Mouse (Mus musculus): ENCODE measurements around the gene Gpr137c.

Gene Gpr137c

DNA sequence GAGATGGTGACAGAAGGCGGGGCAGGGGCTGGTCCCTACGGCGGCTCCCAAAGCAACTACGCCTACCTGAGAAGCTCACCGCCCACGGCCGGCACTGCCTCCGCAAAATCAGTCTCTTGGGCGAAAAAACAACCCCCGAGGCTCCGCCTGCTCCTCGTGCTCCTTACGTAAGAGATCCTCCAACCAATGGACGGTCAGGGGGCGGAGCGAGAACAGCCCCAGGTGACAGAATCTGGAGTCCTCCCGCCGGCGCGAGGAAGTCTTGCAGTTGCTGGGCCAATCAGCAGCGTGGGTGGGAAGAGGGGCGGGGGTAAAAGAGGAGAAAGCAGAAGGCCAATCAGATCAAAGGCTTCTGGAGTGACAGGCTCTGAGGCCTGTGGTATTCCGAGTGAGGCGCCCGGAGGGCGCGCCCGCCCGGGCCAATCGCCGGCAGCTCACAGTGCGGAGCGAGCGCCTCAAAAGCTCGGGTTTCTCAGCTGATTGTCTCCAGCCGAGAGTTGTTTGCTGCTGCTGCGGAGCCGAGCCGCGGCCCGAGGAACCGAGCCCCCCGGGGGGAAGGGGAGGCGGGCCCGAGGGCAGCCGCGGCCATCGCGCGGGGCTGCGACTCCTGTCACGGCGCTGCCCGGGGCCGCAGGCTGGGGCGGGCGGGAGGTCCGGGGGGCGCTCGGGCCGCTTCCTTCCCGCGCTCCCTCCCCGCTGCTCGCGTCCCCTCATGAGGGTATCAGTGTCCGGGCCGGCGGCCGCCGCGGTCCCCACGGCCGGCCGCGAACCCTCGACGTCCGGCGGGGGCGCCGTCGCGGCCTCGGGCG is at the start of gene Gpr137c:
Gene Gpr137c, plus strand, starts transcription at position 437 of the 809 bp plus-strand sequence.
- peak; percentile 99 for DNase-seq

DNA sequence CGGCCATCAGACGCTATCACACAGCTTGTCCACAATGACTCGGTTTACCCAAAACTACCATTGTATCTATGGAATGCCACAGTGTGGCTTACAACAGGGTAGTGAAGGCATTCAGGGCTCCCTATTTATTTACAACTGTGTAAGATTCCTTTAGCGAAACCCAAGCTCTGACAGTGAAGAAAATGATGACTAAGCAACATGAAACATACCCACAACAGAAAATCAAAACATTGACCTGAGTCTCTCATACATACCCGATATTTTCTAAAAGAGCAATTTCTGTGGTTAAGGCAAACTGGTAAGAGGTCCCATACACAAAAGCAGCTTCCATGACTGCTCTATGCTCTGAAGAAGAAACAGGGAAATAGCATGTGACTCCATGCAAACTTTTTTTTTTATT is 47.3 kb upstream of the Gpr137c start:
- no peak for DNase-seq

DNA sequence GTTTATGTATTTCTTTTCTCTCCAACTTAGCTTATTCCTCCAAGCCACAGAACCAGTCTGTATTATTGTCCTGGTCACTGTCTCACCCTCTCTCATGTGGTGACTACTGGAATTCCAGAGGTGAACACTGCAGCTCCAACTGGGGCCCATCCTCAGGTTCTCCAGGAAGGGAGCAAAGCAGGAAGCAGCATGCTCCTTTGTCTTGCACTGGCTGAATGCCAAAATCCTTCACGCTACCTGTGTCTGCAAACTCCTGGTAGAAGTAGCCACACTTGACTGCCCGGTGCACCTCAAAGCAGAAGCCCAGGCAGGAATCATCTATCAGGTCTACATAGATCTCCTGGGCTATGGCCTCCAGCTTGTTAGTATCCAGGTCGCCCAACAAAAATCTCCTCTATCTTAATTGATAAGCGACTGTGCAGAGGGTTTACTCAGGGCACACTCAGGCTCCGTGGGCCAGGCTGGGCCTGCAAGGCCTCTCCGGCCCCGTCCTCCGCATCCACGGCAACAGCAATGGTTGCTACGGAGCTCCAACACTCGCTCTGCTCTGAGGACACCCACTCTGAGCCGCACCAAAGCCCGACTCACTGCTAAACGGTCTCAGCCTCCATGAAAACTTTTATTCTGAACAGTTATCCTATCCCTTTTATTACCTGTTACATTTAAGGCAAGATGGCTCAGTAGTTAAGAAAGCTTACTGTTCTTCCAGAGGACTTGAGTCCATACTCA is 44.3 kb upstream of the Gpr137c start:
- DNase-seq, result peak; percentile 21

- DNase-seq, result no peak
Measured at GRCm38 (mm10) chr14:45179186-45179585, 40.3 kb upstream of the Gpr137c start.

DNA sequence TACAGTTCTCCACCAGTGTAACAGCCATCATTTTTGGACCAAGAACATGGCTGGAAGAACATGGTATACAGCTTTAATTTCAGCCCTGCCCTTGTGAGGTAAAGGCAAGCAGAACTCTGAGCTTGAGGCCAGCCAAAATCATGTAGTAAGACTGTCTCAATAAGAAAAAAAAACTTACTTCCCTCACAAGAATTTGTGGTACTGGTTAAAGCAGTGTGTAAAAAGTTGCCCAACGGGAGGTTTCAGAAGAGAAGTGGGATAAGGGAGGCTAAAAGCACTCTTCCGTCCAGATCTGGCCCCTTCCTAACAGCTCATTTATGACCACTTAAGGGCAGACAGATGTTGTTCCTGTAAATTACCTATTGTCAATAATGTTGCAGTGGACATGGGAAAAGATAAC is 39.9 kb upstream of the Gpr137c start:
- DNase-seq, result no peak

- no peak for DNase-seq
Measured at GRCm38 (mm10) chr14:45181611-45182010, 37.9 kb upstream of the Gpr137c start.

DNA sequence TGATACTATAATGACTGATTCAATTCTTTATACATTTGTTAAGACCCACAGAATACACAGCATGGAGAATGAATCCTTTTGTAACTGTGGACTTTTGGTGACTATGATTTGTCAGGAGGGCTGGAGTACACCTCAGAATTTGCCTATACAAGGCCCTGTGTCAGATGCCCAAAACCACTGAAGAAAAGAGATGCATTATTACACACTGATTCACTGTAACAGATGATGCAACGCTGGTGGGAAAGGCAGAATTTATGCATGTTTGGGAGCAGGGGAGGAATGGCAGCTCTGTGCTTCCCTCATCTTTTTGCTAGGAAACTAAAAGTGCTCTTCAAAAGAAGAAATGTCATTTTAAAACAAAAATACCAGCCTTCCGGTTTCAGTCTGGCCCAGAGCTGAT is 28.5 kb upstream of the Gpr137c start:
- no peak for DNase-seq

DNA sequence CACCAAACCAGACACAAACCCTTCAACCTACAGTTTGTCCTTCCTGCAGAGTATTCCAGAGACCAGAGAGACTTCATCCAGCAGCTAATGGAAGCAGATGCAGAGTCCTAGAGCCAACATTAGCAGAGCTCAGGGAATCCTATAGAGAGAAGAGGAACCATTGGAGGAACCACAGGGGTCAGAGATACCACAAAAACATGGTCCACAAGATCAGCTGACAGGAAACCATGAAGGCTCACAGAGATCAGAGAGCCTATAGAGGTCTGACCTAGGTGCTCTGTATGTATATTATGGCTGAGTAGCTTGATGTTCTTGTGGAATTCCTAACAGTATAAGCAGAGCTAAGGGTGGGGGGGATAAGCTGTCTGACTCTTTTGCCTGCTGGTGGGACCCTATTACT is 18.9 kb upstream of the Gpr137c start:
- no peak for DNase-seq

GRCm38 (mm10) chr14:45210683-45211082 is 8.8 kb upstream of the Gpr137c start:
- no peak for DNase-seq

DNA sequence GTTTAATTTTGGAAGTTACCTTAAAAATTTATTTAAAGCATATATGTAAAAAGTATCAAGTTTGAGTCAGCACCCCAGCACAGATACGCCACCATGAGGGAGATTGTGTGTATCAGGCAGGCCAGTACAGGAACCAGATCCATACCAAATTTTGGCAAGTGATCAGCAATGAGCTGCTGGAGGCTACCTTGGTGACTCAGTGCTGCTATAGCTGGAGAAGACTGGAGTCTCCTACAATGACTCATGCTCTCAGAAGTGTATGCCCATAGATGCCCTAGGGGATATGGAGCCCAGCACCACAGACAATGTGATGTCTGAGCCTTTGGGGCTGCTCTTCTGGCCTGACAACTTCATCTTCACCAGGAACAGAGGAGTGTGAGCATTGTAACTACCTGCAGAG is 8.1 kb upstream of the Gpr137c start:
- DNase-seq, result no peak

DNA sequence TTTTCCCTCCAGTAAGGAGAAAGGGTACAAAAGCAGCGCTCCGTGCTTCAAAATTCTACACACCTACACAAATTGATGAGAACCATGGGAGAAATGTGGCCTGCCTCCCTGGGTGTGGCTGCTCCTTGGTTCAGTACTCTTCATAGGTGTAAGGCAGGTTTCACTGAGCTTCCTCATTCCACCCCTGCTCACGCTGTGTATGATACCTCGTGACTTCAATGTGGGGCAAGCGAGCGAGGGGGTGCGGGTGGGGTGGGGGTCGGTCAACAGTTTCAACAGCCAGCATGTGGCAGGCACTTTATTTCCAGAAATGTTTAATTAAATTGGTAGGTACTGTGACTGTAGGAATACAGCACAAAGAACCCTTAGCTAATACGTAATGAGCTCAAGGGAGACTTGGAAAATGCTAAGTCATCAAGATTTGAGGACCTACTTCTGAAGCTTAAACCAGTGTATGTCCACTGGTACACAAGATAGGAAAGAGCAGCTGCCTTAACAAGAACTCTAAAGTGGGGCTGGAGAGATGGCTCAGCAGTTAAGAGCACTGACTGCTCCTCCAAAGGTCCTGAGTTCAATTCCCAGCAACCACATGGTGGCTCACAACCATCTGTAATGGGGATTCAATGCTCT is 2.7 kb upstream of the Gpr137c start:
- DNase-seq, result no peak

DNA sequence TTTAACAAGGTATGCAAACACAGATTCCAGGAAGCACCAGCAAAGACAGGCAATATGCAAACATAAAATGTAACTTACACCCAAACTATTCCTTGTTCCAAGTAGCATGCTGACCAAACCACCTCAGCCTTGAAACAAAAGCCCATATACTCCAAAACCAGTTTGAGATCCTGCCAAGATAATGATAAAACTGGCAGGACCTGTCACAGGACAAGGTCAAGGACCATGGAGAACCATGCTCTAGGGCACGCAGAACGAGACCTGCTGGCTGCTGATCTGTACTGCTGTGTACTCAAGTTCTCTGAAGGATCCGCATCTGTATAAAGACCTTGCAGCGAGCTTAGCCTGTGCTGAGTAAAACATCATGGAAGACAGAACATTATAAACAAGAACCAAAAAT is 1.8 kb upstream of the Gpr137c start:
- DNase-seq, result no peak

DNA sequence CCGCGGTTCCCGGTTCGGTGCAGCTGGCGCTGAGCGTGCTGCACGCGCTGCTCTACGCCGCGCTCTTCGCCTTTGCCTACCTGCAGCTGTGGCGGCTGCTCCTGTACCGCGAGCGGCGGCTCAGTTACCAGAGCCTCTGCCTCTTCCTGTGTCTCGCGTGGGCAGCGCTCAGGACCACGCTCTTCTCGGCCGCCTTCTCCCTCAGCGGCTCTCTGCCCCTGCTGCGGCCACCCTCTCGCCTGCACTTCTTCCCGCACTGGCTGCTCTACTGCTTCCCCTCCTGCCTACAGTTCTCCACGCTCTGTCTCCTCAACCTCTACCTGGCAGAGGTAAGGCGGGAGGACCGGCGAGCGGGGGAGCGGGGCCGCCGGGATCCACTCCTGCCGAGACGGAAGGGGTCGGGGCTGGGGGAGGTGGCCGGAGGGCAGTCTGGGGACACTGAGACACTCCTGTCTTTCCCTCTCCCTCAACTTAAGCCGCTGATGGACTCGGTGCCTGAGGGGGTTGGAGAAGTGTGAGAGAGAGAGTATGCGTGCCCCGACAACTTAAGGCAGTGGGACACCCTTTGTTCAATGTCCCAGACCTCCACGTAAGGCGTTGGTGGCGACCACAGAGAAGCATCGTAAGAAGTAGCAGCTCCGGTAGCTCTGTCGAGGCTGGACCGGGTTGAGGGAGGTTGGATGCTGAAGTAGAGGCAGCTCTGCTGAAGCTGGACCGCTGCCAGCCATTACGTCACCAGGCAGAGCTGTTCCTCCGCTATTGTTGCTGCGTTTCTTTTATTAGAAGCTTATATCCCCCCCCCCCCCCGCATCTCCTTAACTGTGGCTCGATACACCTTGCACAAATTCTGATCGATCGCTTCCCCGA is 806 bp downstream of the Gpr137c start, which contains the start of gene Txndc16:
Gene Txndc16, minus strand, starts transcription at position 239 of the 867 bp plus-strand sequence.
- DNase-seq, result peak; percentile 88

DNA sequence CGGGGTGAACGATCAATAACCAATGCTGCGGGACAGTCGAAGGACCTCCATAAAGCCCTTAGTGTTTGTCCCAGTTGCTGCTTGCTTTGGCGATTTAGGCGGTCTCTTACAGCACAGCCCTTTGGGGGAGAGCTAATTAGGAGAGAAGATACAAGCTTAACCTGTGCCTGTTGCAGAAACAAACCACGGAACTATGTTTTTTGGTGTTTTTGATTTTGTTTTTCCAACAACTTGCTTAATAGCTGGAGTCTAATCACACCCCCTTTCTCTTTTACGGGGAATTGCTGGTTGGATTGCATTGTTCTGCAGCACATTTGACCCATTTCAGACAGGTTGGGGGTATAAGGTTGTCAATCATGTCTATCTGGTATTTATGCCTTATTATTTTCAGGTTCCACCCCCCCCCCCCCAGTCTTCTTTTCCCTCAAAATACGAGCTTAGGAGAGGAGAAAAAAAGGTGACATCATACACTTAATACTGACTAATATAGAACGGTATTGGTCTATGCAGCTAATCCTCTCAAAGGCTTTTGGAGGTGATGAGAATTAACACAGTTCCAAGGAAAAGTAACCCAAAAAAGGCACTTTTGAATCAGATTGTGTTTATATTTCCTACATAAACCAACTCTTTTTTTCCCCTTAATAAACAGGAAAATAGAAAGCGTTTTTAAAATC is 1.6 kb downstream of the Gpr137c start:
- DNase-seq, result no peak

DNA sequence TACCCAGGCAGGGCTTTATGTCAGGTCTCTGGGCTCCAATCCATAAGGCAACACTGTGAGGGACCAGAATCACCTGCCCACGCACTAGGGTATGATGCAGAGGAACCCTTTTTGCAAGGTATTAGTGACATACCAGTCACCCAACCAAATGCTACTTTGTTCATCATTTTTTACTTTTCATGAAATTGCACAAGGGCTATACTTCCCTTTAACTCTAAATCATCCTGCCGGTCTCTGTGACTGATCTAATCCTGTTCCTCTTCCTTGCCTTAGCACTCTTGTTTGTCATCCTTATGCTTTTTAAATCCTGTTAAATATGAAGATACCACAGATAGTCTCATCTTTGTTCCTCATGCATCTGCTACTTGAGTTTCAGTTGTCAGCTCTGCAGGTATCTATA is 19.5 kb downstream of the Gpr137c start:
- no peak for DNase-seq

- DNase-seq, result no peak
Measured at GRCm38 (mm10) chr14:45241613-45242012, 22.1 kb downstream of the Gpr137c start.

DNA sequence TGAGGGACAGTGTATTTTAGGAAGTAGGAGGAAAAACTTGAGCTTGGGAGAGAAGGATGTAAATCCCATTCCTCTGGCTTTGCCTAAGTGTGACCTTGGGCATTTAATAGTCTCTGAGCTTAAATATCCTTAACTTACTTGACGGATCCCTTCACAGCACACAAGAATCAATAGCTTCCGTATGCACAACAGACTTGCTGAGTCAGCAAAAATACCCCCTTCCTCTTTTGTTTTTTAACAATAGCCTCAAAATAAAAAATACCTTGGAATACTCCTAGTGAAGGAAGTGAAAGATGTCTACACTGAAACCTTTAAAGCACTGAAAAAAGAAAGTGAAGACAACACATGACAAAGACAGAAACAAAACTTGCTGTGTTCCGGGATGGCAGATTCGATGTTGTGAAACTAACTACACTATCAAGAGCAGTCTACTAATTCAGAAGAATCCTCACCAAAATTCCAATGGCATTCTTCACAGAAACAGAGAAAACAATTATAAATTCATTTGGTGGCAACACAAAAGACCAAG is 32.1 kb downstream of the Gpr137c start:
- no peak for DNase-seq

DNA sequence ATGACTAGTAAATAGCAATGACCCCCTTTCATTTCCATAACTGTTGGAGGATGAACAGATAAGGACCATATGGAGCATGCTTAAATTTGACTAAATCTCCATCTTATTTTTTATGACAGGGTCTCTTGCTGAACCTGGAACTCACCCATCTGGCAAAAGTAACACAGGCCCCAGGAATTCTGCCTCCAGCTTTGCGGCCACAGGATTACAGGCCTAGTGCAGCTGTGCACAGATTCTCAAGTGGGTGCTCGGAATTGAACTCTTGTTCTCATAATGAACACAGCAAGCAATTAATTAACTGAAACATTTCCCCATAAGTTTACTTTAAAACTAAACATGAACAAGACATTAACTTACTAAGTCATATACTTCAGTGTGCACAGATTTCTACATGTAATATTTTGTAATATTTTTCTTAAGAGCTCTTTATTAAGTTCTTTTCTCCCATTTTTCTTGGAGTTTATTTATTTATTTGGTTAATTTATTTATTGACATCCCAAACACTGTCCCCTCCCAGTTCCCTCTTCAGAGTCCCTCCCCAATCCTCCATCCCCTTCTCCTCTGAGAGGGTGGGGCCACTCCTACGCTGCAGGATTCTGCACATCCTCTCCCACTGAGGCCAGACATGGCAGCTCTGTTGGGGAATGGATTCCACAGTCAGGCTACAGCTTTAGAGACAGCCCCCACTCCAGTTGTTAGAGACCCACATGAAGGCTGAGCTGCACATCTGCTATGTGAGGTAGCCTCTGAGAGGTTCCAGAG is 44.5 kb downstream of the Gpr137c start:
- DNase-seq, result no peak

DNA sequence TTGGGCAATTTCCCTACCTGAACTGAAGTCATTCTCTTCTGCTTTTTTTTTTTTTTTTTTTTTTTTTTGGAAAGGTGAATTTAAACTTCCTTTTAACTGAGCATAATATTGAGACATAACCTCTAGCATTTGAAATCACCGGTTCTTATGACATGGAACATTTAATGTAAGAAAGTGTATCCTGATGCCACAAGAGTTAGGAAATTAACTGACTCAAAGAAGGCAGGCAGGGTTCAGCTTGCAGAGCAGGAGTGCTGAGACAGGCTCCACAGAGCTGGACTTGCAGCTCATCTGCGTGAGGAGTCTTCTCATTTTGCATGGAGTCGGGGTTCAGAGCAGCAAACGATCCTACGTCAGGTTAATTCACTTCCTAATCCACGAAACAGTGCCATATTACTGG is 56.3 kb downstream of the Gpr137c start:
- DNase-seq, result no peak

GRCm38 (mm10) chr14:45282066-45282465 is 62.5 kb downstream of the Gpr137c start:
- DNase-seq, result no peak

GRCm38 (mm10) chr14:45291608-45292007 is 72.1 kb downstream of the Gpr137c start:
- DNase-seq, result no peak

Data from kidney, postnatal 10 days (tissue).